Mouse (Mus musculus) hindbrain, embryonic 13.5 days (tissue): ENCODE measurements around the gene Apoe. TPM values are rescaled to one million over a fixed set of nuclear protein-coding genes. Genes with fewer than 3 reads are reported as not detected.

Experiments used
- ATAC-seq: fragments of 200-750 bp; cut with Nextera tagmentation; 2 replicates; pipeline ENCODE4 v1.8.0; 2017; ENCODE audit warnings: moderate TSS enrichment; ENCODE audit not compliant: low FRiP score
- H3K27ac ChIP-seq: fragments of 300-500 bp; sonication (generic); 2 replicates; pipeline ENCODE4 v1.5.1; 2015; ENCODE audit warnings: inconsistent platforms, mild to moderate bottlenecking, moderate library complexity
- H3K27me3 ChIP-seq: fragments of 300-500 bp; sonication (generic); 2 replicates; pipeline ENCODE4 v1.6.1; 2015; ENCODE audit warnings: mild to moderate bottlenecking, inconsistent platforms
- H3K36me3 ChIP-seq: fragments of 300-500 bp; sonication (generic); 2 replicates; pipeline ENCODE4 v1.6.1; 2015; ENCODE audit warnings: mild to moderate bottlenecking, inconsistent platforms
- H3K4me1 ChIP-seq: fragments of 300-500 bp; sonication (generic); replicated peaks from 2 replicates; pipeline ENCODE4 v1.6.1; 2015; ENCODE audit warnings: inconsistent platforms
- H3K4me2 ChIP-seq: fragments of 300-500 bp; sonication (generic); 2 replicates; pipeline ENCODE4 v1.6.1; 2015; ENCODE audit warnings: inconsistent platforms, mild to moderate bottlenecking, moderate library complexity
- H3K4me3 ChIP-seq: fragments of 300-500 bp; sonication (generic); 2 replicates; pipeline ENCODE4 v1.5.1; 2015; ENCODE audit warnings: mild to moderate bottlenecking, inconsistent platforms
- H3K9ac ChIP-seq: fragments of 300-500 bp; sonication (generic); 2 replicates; pipeline ENCODE4 v1.6.1; 2015; ENCODE audit warnings: mild to moderate bottlenecking, inconsistent platforms
- H3K9me3 ChIP-seq: fragments of 300-500 bp; sonication (generic); 2 replicates; pipeline ENCODE4 v1.6.1; 2016; ENCODE audit warnings: inconsistent platforms
- WGBS: fragments of 180-500 bp; shearing (Covaris S2); methylation state at CpG from one replicate; pipeline ENCODE4 v1.1.7; 2015; 5-methylcytosine and 5-hydroxymethylcytosine counted together
- polyA plus RNA-seq: library from polyadenylated mRNA; unstranded; fragments of >200 nt; fragmentation: Nextera tagmentation; extraction: Ambion mirVana; gene quantifications from 2 replicates; pipeline ENCODE4 v1.2.1, GENCODE M21; 2015

Gene Apoe
- polyA plus RNA-seq, 1 experiment from 2014 or later: 374 TPM

DNA sequence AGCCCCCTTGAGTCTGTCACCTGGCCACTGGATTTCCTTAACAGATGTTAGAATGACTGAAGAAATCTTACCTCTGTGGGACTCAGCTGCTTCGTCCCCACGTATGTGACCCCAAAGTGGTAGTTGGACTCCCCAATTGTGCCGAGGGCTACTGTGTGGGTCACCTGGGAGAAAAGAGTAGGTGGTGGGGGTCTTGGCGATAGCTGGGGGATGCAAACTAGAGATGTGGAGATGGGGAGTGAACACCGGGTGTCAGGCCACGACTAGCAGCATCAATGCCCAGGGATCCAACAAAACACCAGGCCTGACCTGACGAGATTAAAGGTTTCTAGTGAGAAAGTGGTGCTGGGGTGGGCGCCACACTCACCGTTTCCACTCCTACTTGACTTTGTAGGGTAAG lies 14.6 kb upstream of the Apoe start:
- no peaks in the 10 kb centered on the region for H3K27me3 ChIP-seq
- peaks cover 46% of the 10 kb centered on the region for H3K36me3 ChIP-seq
- no peaks in the 10 kb centered on the region for H3K9me3 ChIP-seq
- peaks cover 26% of the 10 kb centered on the region for H3K4me1 ChIP-seq
- WGBS: 91% methylated on average over 9 of the region's 9 CpGs
- no peak overlapping the region for H3K4me3 ChIP-seq
- no peak for ATAC-seq
- no peak overlapping the region for H3K9ac ChIP-seq
- H3K27ac ChIP-seq: no peak overlapping the region
- no peak overlapping the region; the same call in 1 of the 2 replicates for H3K4me2 ChIP-seq

DNA sequence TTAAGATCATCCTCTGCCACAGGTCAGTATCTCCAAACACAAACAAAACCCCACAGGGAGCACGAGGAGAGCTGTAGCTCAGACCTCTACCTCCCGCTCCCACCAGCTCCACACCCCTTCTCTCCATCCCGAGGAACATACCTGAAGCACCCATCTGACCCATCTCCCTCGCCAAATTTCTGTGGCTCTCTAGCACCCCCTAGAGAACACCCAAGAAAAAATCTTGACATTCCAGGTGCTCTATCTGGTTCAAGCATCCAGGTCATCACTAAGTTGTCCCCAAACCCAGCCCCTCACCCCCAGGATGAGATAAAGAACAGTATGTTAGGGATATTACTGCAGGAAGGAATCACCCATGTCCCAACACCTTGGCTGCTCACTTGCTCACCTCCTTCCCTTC lies 14.2 kb upstream of the Apoe start:
- no peak for ATAC-seq
- Histone ChIP-seq H3K4me1 (peaks cover 26% of the 10 kb centered on the region), H3K9ac (no peak overlapping the region), H3K27ac (no peak overlapping the region), H3K9me3 (no peaks in the 10 kb centered on the region), H3K27me3 (no peaks in the 10 kb centered on the region), H3K36me3 (peaks cover 49% of the 10 kb centered on the region), H3K4me3 (no peak overlapping the region), H3K4me2 (no peak overlapping the region)
- WGBS: 60% methylated on average over 4 of the region's 4 CpGs

DNA sequence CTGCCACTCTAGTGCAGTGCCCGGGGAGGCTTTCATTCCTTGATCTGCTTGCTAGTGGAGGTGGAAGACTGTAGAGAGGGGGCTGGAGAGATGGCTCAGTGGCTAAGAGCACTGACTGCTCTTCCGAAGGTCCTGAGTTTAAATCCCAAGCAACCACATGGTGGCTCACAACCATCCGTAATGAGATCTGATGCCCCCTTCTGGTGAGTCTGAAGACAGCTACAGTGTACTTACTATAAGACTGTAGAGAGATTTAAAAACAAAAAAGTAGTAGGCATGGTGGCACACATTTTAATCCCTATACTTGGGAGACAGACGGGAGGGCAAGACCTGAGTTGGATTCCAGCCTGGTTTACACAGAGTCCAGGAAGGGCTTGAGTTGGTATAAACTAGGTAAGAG lies 13.4 kb upstream of the Apoe start:
- Histone ChIP-seq H3K9me3 (no peaks in the 10 kb centered on the region), H3K9ac (no peak overlapping the region), H3K36me3 (peaks cover 56% of the 10 kb centered on the region), H3K4me3 (no peak overlapping the region), H3K4me2 (no peak overlapping the region), H3K27ac (no peak overlapping the region), H3K4me1 (peaks cover 26% of the 10 kb centered on the region), H3K27me3 (no peaks in the 10 kb centered on the region)
- WGBS: 83% methylated on average over 4 of the region's 4 CpGs
- ATAC-seq: no peak

GRCm38 (mm10) chr7:19710650-19711049 lies 11.7 kb upstream of the Apoe start:
- Histone ChIP-seq H3K4me2 (no peak overlapping the region), H3K4me3 (no peak overlapping the region), H3K9ac (no peak overlapping the region), H3K36me3 (peaks cover 66% of the 10 kb centered on the region), H3K27ac (no peak overlapping the region), H3K27me3 (no peaks in the 10 kb centered on the region), H3K9me3 (no peaks in the 10 kb centered on the region), H3K4me1 (peaks cover 17% of the 10 kb centered on the region)
- 94% methylated on average over 10 of the region's 10 CpGs for WGBS
- no peak for ATAC-seq

- no peak for ATAC-seq
- Histone ChIP-seq H3K9ac (no peak overlapping the region), H3K36me3 (peaks cover 67% of the 10 kb centered on the region), H3K4me3 (no peak overlapping the region), H3K4me2 (no peak overlapping the region), H3K27ac (no peak overlapping the region), H3K4me1 (peaks cover 3% of the 10 kb centered on the region; the same call in 1 of the 2 replicates), H3K27me3 (no peaks in the 10 kb centered on the region), H3K9me3 (no peaks in the 10 kb centered on the region)
- WGBS: 96% methylated on average over 7 of the region's 7 CpGs
Measured at GRCm38 (mm10) chr7:19705271-19705670, 6.3 kb upstream of the Apoe start.

DNA sequence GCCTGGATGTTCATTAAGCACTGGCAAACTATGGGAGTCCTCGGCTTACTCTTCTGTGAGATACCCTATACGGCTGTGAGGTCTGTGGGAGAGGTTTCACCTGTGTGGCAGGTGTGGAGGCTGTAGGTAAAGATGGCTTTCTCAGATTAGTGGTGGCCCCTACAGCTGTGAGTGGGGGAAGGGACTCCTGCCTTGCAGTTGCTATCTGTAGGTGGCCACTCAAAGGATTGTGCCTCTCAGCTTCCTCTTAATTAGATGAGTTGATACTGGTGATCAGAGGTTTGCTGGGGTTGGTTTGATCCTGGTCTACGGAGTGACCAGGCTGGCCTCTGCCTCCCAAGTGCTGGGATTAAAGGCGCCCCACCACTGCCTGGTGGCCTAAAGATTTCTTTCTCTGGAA lies 5.5 kb upstream of the Apoe start:
- no peaks in the 10 kb centered on the region for H3K9me3 ChIP-seq
- no peak overlapping the region for H3K4me2 ChIP-seq
- no peak overlapping the region for H3K27ac ChIP-seq
- no peak overlapping the region for H3K9ac ChIP-seq
- 97% methylated on average over 4 of the region's 4 CpGs for WGBS
- no peaks in the 10 kb centered on the region for H3K27me3 ChIP-seq
- no peak overlapping the region for H3K4me3 ChIP-seq
- ATAC-seq: no peak
- H3K36me3 ChIP-seq: peaks cover 60% of the 10 kb centered on the region
- H3K4me1 ChIP-seq: peaks cover 5% of the 10 kb centered on the region

DNA sequence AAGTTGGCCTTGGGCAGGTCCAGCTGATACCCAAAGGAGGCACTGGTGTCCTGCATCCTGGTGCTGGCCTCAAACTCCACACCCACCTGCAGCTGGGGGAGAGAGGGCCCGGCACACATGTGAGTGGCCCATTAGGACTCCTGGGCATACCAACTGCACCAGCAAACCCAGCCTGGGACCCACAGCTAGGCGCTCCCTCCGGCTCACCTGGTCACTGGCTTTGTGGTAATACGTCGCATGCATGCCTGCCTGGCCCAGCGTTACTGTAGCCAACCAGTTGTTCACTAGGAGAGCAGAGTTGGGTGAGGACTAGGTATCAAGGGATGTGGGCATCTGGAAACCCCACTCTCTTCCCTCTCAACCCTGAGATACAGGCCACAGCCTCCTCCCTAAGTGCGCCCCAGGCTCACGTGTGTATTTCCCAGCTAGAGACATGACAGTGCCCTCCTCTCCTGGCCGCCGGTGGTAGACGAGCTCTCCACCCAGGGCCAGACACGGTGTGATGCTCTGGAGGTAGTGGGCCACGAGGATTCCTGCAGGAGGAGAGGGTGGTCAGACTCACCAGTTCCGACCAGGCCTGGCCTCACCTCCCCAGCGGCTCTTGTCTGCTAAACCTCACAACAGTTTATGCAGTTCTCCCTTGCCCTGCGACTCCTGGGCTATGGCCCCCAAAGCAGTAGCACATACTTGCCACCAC lies 4.0 kb upstream of the Apoe start:
- H3K4me2 ChIP-seq: no peak overlapping the region
- 95% methylated on average over 16 of the region's 16 CpGs for WGBS
- peaks cover 9% of the 10 kb centered on the region; the same call in 1 of the 2 replicates for H3K27me3 ChIP-seq
- H3K4me1 ChIP-seq: peaks cover 20% of the 10 kb centered on the region
- H3K27ac ChIP-seq: no peak overlapping the region
- no peak for ATAC-seq
- peaks cover 47% of the 10 kb centered on the region for H3K36me3 ChIP-seq
- H3K4me3 ChIP-seq: no peak overlapping the region
- H3K9me3 ChIP-seq: no peaks in the 10 kb centered on the region
- peak overlapping the region; percentile 2; the same call in 1 of the 2 replicates for H3K9ac ChIP-seq

- H3K9ac ChIP-seq: no peak overlapping the region
- H3K4me1 ChIP-seq: peaks cover 21% of the 10 kb centered on the region
- peaks cover 39% of the 10 kb centered on the region for H3K36me3 ChIP-seq
- ATAC-seq: peak; percentile 40; the same call in 1 of the 2 replicates
- no peak overlapping the region for H3K4me3 ChIP-seq
- no peaks in the 10 kb centered on the region for H3K9me3 ChIP-seq
- 30% methylated on average over 22 of the region's 22 CpGs for WGBS
- H3K27ac ChIP-seq: peak overlapping the region; percentile 73
- H3K4me2 ChIP-seq: no peak overlapping the region
- H3K27me3 ChIP-seq: peaks cover 12% of the 10 kb centered on the region; the same call in 1 of the 2 replicates
Measured at GRCm38 (mm10) chr7:19701069-19701761, 2.2 kb upstream of the Apoe start.

DNA sequence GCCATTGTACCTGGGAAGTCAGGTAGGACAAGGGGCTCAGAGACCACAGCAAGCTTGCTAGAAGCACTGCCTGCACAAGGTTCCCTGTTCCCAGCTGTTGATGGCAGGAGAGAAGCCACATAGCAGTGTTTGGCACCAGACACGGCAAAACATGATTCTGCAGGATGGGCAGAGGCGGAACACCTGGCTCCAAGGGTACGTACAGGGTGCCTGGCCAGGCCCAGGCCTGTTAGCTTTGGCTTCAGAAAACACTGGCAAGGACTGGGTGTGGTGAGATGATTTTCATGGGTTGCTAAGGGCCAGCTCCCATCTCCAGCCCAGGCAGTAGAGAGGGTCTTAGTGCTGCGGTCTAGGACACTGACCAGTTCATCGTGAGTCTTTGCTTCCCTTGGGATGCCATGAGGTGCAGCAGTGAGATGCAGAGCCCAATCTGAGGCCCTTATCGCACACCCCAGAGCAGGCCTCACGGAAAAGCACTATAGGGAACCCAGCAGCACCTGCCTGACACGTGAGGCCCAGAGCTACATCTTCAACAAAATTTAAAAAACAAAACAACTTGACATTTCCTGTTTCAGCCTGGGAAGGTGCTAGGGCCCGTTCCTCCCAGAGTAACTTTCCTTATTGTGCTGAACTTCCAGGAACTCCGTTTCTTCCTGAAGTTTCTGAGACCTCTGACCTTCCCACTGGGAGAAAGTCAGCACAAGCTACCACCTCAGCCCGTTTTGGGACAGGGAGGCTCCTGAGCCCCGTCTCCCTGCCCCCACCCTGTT lies 1.5 kb upstream of the Apoe start:
- Histone ChIP-seq H3K27ac (0 out of 2 replicates have a peak overlapping the region, but pooled peaks have one; percentile 18), H3K9ac (no peak overlapping the region), H3K27me3 (peaks cover 12% of the 10 kb centered on the region; the same call in 1 of the 2 replicates), H3K9me3 (no peaks in the 10 kb centered on the region), H3K4me2 (no peak overlapping the region), H3K4me1 (peaks cover 21% of the 10 kb centered on the region), H3K36me3 (peaks cover 39% of the 10 kb centered on the region), H3K4me3 (no peak overlapping the region)
- 62% methylated on average over 12 of the region's 12 CpGs for WGBS
- ATAC-seq: no peak

DNA sequence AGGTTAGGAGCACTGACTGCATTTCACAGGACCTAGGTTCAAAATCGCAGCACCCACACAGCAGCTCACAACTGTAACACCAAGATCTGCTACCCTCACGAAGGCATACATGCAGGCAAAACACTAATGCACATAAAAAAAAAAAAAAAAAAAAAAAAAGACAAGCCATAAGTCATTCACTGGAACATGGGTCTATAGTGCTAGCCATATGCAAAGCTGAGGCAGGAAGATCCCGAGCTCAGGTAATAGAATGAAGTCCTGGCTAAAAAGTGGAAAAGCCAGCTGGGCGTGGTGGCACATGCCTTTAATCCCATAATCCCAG lies 800 bp upstream of the Apoe start:
- H3K27ac ChIP-seq: peak overlapping the region; percentile 19; the same call in 1 of the 2 replicates
- no peak overlapping the region for H3K4me2 ChIP-seq
- ATAC-seq: no peak
- peaks cover 36% of the 10 kb centered on the region for H3K36me3 ChIP-seq
- H3K4me1 ChIP-seq: peaks cover 21% of the 10 kb centered on the region
- H3K9ac ChIP-seq: no peak overlapping the region
- H3K27me3 ChIP-seq: peaks cover 12% of the 10 kb centered on the region; the same call in 1 of the 2 replicates
- H3K9me3 ChIP-seq: no peaks in the 10 kb centered on the region
- WGBS: 87% methylated on average over 4 of the region's 4 CpGs
- H3K4me3 ChIP-seq: no peak overlapping the region

GRCm38 (mm10) chr7:19697949-19698906 lies 760 bp downstream of the Apoe start:
- 2% methylated on average over 28 of the region's 28 CpGs for WGBS
- ATAC-seq: 0 out of 2 replicates have a peak, but pooled peaks have one; percentile 3
- H3K4me2 ChIP-seq: peak overlapping the region; percentile 58
- no peaks in the 10 kb centered on the region for H3K9me3 ChIP-seq
- peaks cover 22% of the 10 kb centered on the region for H3K36me3 ChIP-seq
- H3K4me3 ChIP-seq: peak overlapping the region; percentile 35
- peak overlapping the region; percentile 19; the same call in 1 of the 2 replicates for H3K27ac ChIP-seq
- H3K4me1 ChIP-seq: peaks cover 26% of the 10 kb centered on the region
- H3K9ac ChIP-seq: peak overlapping the region; percentile 68
- H3K27me3 ChIP-seq: peaks cover 12% of the 10 kb centered on the region; the same call in 1 of the 2 replicates
